Mouse (Mus musculus): ENCODE results near the gene Tfeb. TPM values are rescaled to one million over a fixed set of nuclear protein-coding genes. Genes with fewer than 3 reads are reported as not detected.

The Tfeb gene
- 43.4 and 51.1 TPM in 2 replicates for polyA plus RNA-seq (2012; rRNA removed)

GRCm38 (mm10) chr17:47736856-47737255, at the start of gene Tfeb:
Gene Tfeb (plus strand): TSS chr17:47737030.
- under 1% methylated on average over 39 of the region's 47 CpGs for WGBS
- Histone ChIP-seq H3K4me1 (ENCODE audit: control insufficient read depth, insufficient read depth, low read length) (peaks cover 8% of the 10 kb centered on the region; the same call in 1 of the 2 replicates), H3K4me3 (replicated peaks; ENCODE audit: extremely low read depth, low read depth, low read length) (peak within 1 kb of the TSS; percentile 92)
- peak; percentile 59; the same call in 1 of the 2 replicates for TF ChIP-seq POLR2A (IDR thresholded peaks at IDR 0.05; ENCODE audit: borderline replicate concordance, extremely low read depth, low read depth, low read length)
- TF ChIP-seq CTCF (IDR thresholded peaks at IDR 0.05; ENCODE audit: insufficient read depth, low read length), result no peak
- peak; percentile 97 for DNase-seq

GRCm38 (mm10) chr17:47687409-47688343, 49.2 kb upstream of the Tfeb start:
- TF ChIP-seq CTCF (IDR thresholded peaks at IDR 0.05; ENCODE audit: insufficient read depth, low read length) (no peak), POLR2A (IDR thresholded peaks at IDR 0.05; ENCODE audit: borderline replicate concordance, extremely low read depth, low read depth, low read length) (peak; percentile 87; the same call in 1 of the 2 replicates)
- WGBS, result under 1% methylated on average over 70 of the region's 70 CpGs
- H3K4me3 ChIP-seq (replicated peaks; ENCODE audit: extremely low read depth, low read depth, low read length), result peak overlapping the region; percentile 83
- peak; percentile 93 for DNase-seq
- H3K4me1 ChIP-seq (ENCODE audit: control insufficient read depth, insufficient read depth, low read length), result peaks cover 6% of the 10 kb centered on the region; the same call in 1 of the 2 replicates

- Histone ChIP-seq H3K4me3 (replicated peaks; ENCODE audit: extremely low read depth, low read depth, low read length) (peak within 1 kb of the TSS; percentile 83), H3K4me1 (ENCODE audit: control insufficient read depth, insufficient read depth, low read length) (peaks cover 6% of the 10 kb centered on the region; the same call in 1 of the 2 replicates)
- DNase-seq, result no peak
- TF ChIP-seq CTCF (IDR thresholded peaks at IDR 0.05; ENCODE audit: insufficient read depth, low read length), result no peak
- TF ChIP-seq POLR2A (IDR thresholded peaks at IDR 0.05; ENCODE audit: borderline replicate concordance, extremely low read depth, low read depth, low read length), result no peak
- WGBS, result 0% methylated on average over 9 of the region's 9 CpGs
Measured at GRCm38 (mm10) chr17:47688344-47688607, 48.6 kb upstream of the Tfeb start, which contains the start of gene Tomm6. Gene Tomm6 (minus strand): TSS chr17:47688386.

GRCm38 (mm10) chr17:47688608-47689575, 47.9 kb upstream of the Tfeb start, which contains the start of gene Frs3:
Gene Frs3 (plus strand): TSS chr17:47689030.
- TF ChIP-seq POLR2A (IDR thresholded peaks at IDR 0.05; ENCODE audit: borderline replicate concordance, extremely low read depth, low read depth, low read length) (0 out of 2 replicates have a peak, but pooled peaks have one; percentile 3), CTCF (IDR thresholded peaks at IDR 0.05; ENCODE audit: insufficient read depth, low read length) (no peak)
- Histone ChIP-seq H3K4me1 (ENCODE audit: control insufficient read depth, insufficient read depth, low read length) (peaks cover 6% of the 10 kb centered on the region; the same call in 1 of the 2 replicates), H3K4me3 (replicated peaks; ENCODE audit: extremely low read depth, low read depth, low read length) (peak within 1 kb of the TSS; percentile 83)
- peak; percentile 58 for DNase-seq
- WGBS, result 2% methylated on average over 58 of the region's 58 CpGs

GRCm38 (mm10) chr17:47689894-47690293, 46.9 kb upstream of the Tfeb start:
- Histone ChIP-seq H3K4me3 (replicated peaks; ENCODE audit: extremely low read depth, low read depth, low read length) (no peak overlapping the region), H3K4me1 (ENCODE audit: control insufficient read depth, insufficient read depth, low read length) (peaks cover 6% of the 10 kb centered on the region; the same call in 1 of the 2 replicates)
- DNase-seq, result no peak
- 89% methylated on average over 8 of the region's 8 CpGs for WGBS
- TF ChIP-seq POLR2A (IDR thresholded peaks at IDR 0.05; ENCODE audit: borderline replicate concordance, extremely low read depth, low read depth, low read length) (no peak), CTCF (IDR thresholded peaks at IDR 0.05; ENCODE audit: insufficient read depth, low read length) (no peak)

- TF ChIP-seq CTCF (IDR thresholded peaks at IDR 0.05; ENCODE audit: insufficient read depth, low read length), result no peak
- TF ChIP-seq POLR2A (IDR thresholded peaks at IDR 0.05; ENCODE audit: borderline replicate concordance, extremely low read depth, low read depth, low read length), result no peak
- WGBS, result 96% methylated on average over 3 of the region's 3 CpGs
- no peak for DNase-seq
- no peak overlapping the region for H3K4me3 ChIP-seq (replicated peaks; ENCODE audit: extremely low read depth, low read depth, low read length)
- peaks cover 6% of the 10 kb centered on the region; the same call in 1 of the 2 replicates for H3K4me1 ChIP-seq (ENCODE audit: control insufficient read depth, insufficient read depth, low read length)
Measured at GRCm38 (mm10) chr17:47691650-47692049, 45.2 kb upstream of the Tfeb start.

- no peak for DNase-seq
- Histone ChIP-seq H3K4me1 (ENCODE audit: control insufficient read depth, insufficient read depth, low read length) (no peaks in the 10 kb centered on the region), H3K4me3 (replicated peaks; ENCODE audit: extremely low read depth, low read depth, low read length) (peak overlapping the region; percentile 90)
- no peak for TF ChIP-seq POLR2A (IDR thresholded peaks at IDR 0.05; ENCODE audit: borderline replicate concordance, extremely low read depth, low read depth, low read length)
- no peak for TF ChIP-seq CTCF (IDR thresholded peaks at IDR 0.05; ENCODE audit: insufficient read depth, low read length)
- 41% methylated on average over 13 of the region's 13 CpGs for WGBS
Measured at GRCm38 (mm10) chr17:47693671-47694441, 43.0 kb upstream of the Tfeb start.

- H3K4me1 ChIP-seq (ENCODE audit: control insufficient read depth, insufficient read depth, low read length), result no peaks in the 10 kb centered on the region
- WGBS, result 0% methylated on average over 3 of the region's 3 CpGs
- DNase-seq, result no peak
- no peak for TF ChIP-seq POLR2A (IDR thresholded peaks at IDR 0.05; ENCODE audit: borderline replicate concordance, extremely low read depth, low read depth, low read length)
- H3K4me3 ChIP-seq (replicated peaks; ENCODE audit: extremely low read depth, low read depth, low read length), result peak within 1 kb of the TSS; percentile 90
Measured at GRCm38 (mm10) chr17:47694442-47694502, 42.6 kb upstream of the Tfeb start, which contains the start of gene Gm21981. Gene Gm21981 (minus strand): TSS chr17:47694455.
